Comparison of ENCODE assay signal across 14 mouse cellular contexts in the genomic region with DNA sequence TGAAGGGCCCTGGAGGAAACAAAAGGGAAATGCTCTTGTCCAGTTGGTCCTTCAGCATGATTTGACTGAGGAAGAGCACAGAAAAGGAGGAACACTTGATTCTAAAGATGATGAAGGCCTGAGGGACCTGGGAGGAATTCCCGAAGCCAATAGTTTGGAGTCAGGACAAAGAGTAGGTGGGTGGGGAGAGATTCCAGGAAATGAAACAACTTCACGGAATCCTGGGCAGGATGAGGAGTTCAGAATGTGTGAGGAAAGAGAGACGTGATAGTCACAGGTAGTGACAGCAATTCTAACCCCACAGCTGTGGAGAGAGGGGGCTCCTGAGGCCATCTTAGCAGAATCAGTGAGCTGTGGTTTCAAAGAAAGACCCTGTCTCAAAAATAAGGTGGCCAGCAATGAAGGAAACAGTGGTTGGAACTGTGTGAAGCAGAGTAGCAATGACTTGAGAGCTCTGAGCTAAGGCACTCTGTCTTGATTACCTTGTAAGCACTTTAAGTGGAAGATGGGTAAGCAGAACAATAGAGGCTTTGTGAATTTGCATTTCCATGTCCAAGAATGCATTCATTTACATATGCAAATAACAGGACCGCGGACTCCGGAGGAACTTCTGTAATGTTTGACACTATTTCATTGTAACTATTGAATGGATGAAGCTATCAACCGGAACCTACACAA.
"Had no signal": no experiment of that assay in that cellular context is flagged by ENCODE, and none has a peak within 500 bp of the region (broad histone marks: within the 10 kb centered on the region; RNA-seq: fewer than 3 reads in every experiment).

No protein-coding gene starts in this region.

- H3K9ac ChIP-seq: limb, embryonic 13.5 days; liver, embryonic 14.5 days; midbrain, embryonic 12.5 days; neural tube, embryonic 15.5 days had no signal

- H3K36me3 ChIP-seq: limb, embryonic 13.5 days; midbrain, embryonic 12.5 days; neural tube, embryonic 15.5 days had no signal

- H3K4me2 ChIP-seq: limb, embryonic 13.5 days; midbrain, embryonic 12.5 days; neural tube, embryonic 15.5 days had no signal

- H3K27ac ChIP-seq: kidney, postnatal 0 days; limb, embryonic 13.5 days; liver, embryonic 14.5 days; midbrain, embryonic 12.5 days; neural tube, embryonic 15.5 days had no signal

- H3K27me3 ChIP-seq: limb, embryonic 13.5 days; midbrain, embryonic 12.5 days; neural tube, embryonic 15.5 days had no signal

- DNase-seq: kidney, adult 9 months; kidney, postnatal 36 days; layer of hippocampus, adult 9-11 months; layer of hippocampus, postnatal 36 days; left cerebral cortex, postnatal 4 days; lung, adult 18-20 months; thymus, adult 18-20 months; thymus, postnatal 14 days had no signal

- H3K9me3 ChIP-seq: limb, embryonic 13.5 days; midbrain, embryonic 12.5 days; neural tube, embryonic 15.5 days had no signal

- H3K4me1 ChIP-seq: limb, embryonic 13.5 days; midbrain, embryonic 12.5 days; neural tube, embryonic 15.5 days had no signal

- H3K4me3 ChIP-seq: limb, embryonic 13.5 days; midbrain, embryonic 12.5 days; myocyte; neural tube, embryonic 15.5 days had no signal
